Mouse (Mus musculus): Measurements from ENCODE around the gene Cnnm2. TPM values are rescaled to one million over a fixed set of nuclear protein-coding genes. Genes with fewer than 3 reads are reported as not detected.

Gene Cnnm2
- total and polyA plus RNA-seq, 3 experiments, result 4.0 to 10.7 TPM; not detected in 1

DNA sequence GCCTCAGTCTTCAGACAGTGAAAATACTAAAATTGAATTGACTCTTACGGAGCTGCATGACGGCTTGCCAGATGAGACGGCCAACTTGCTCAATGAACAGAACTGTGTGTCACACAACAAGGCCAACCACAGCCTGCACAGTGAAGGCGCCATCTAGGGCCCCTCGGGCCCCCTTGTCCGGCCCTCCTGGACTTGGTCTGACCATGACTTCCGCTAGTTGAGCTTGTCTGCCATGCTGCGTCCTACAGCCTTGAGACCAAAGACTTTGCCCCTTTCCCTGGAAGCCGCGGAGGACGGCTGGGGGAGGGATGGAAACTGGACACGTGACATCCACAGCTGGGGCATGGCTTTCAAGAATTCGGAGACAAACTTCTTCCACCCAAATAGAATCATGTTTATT is 116.5 kb downstream of the Cnnm2 start:
- no peak overlapping the region for H3K4me3 ChIP-seq (ENCODE audit: control insufficient read depth in 1 of 2, insufficient read depth in 1 of 2, low read depth in 2 of 2, low read length in 2 of 2)
- TF ChIP-seq UBTF (IDR thresholded peaks at IDR 0.05; ENCODE audit: borderline replicate concordance, insufficient read depth, low read depth, low read length), result no peak
- TF ChIP-seq GABPA (IDR thresholded peaks at IDR 0.05; ENCODE audit: low read depth, low read length), result no peak
- no peak for TF ChIP-seq POLR2A (IDR thresholded peaks at IDR 0.05; ENCODE audit: control insufficient read depth in 1 of 2, insufficient read depth in 1 of 2, low read depth in 1 of 2, low read length in 2 of 2, poor library complexity in 1 of 2)
- TF ChIP-seq RAD21 (IDR thresholded peaks at IDR 0.05; ENCODE audit: low read depth, low read length), result no peak
- TF ChIP-seq GATA1 (IDR thresholded peaks at IDR 0.05; ENCODE audit: low read depth, low read length), result no peak
- no peak for TF ChIP-seq MAZ (IDR thresholded peaks at IDR 0.05; ENCODE audit: low read depth, low read length)

DNA sequence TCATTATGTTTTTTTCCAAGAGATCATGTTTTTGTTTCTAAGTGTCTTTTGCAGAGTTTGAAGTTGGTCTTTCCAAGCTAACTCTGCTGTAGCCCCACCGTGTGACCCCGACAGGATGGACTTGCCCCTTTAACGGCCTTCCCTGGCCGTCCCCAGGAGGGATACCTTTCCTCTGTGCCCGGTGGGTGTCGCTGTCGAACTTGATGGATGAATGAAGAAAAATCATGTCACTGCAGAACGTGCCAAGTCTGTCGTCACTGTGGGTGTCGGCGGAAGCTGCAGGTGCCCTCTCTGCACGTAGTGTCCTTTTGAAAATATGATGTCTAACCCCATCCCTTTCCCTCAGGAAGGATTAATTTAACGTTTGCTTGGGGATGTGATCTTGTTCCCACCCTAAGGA is 117.0 kb downstream of the Cnnm2 start:
- no peaks in the 10 kb centered on the region for H3K9me3 ChIP-seq (replicated peaks; ENCODE audit: insufficient read depth, low read length)
- H3K27ac ChIP-seq (ENCODE audit: control insufficient read depth, low read depth, low read length), result no peak overlapping the region
- H3K4me3 ChIP-seq (ENCODE audit: control insufficient read depth in 1 of 2, insufficient read depth in 1 of 2, low read depth in 2 of 2, low read length in 2 of 2), result no peak overlapping the region
- H3K4me1 ChIP-seq (ENCODE audit: control insufficient read depth in 1 of 2, insufficient read depth in 2 of 2, low read length in 2 of 2), result no peaks in the 10 kb centered on the region
- H3K9ac ChIP-seq (ENCODE audit: control insufficient read depth, low read depth, low read length, poor library complexity, severe bottlenecking), result no peak overlapping the region
- TF ChIP-seq CTCF (IDR thresholded peaks at IDR 0.05 in 2 of 3, conservative IDR thresholded peaks at IDR 0.05 in 1 of 3; ENCODE audit: control insufficient read depth in 1 of 3, insufficient read depth in 1 of 3, low read depth in 2 of 3, low read length in 3 of 3, poor library complexity in 1 of 3, severe bottlenecking in 1 of 3) (peak in 1 of 3 experiments; percentile 12; a peak in 1 of 6 replicates), TBP (IDR thresholded peaks at IDR 0.05; ENCODE audit: low read depth, low read length) (no peak), SMC3 (IDR thresholded peaks at IDR 0.05; ENCODE audit: low read depth, low read length) (0 out of 2 replicates have a peak, but pooled peaks have one; percentile 25)
- DNase-seq (ENCODE audit: low read depth, low spot score), result no peak
- H3K79me2 ChIP-seq (ENCODE audit: control insufficient read depth, insufficient read depth, low read length, poor library complexity), result no peaks in the 10 kb centered on the region
- no peaks in the 10 kb centered on the region for H3K36me3 ChIP-seq (ENCODE audit: control insufficient read depth in 1 of 2, insufficient read depth in 2 of 2, low read length in 2 of 2)
- H3K27me3 ChIP-seq (ENCODE audit: control insufficient read depth in 1 of 2, insufficient read depth in 2 of 2, low read length in 2 of 2), result no peaks in the 10 kb centered on the region

More for the DNA sequence above, 116.5 kb downstream of the Cnnm2 start:
- no peak overlapping the region for H3K9ac ChIP-seq (ENCODE audit: control insufficient read depth, low read depth, low read length, poor library complexity, severe bottlenecking)
- no peaks in the 10 kb centered on the region for H3K36me3 ChIP-seq (ENCODE audit: control insufficient read depth in 1 of 2, insufficient read depth in 2 of 2, low read length in 2 of 2)
- no peaks in the 10 kb centered on the region for H3K9me3 ChIP-seq (replicated peaks; ENCODE audit: insufficient read depth, low read length)
- DNase-seq (ENCODE audit: low read depth, low spot score), result no peak
- H3K27ac ChIP-seq (ENCODE audit: control insufficient read depth, low read depth, low read length), result no peak overlapping the region
- H3K79me2 ChIP-seq (ENCODE audit: control insufficient read depth, insufficient read depth, low read length, poor library complexity), result no peaks in the 10 kb centered on the region
- no peaks in the 10 kb centered on the region for H3K4me1 ChIP-seq (ENCODE audit: control insufficient read depth in 1 of 2, insufficient read depth in 2 of 2, low read length in 2 of 2)
- H3K27me3 ChIP-seq (ENCODE audit: control insufficient read depth in 1 of 2, insufficient read depth in 2 of 2, low read length in 2 of 2), result no peaks in the 10 kb centered on the region

DNA sequence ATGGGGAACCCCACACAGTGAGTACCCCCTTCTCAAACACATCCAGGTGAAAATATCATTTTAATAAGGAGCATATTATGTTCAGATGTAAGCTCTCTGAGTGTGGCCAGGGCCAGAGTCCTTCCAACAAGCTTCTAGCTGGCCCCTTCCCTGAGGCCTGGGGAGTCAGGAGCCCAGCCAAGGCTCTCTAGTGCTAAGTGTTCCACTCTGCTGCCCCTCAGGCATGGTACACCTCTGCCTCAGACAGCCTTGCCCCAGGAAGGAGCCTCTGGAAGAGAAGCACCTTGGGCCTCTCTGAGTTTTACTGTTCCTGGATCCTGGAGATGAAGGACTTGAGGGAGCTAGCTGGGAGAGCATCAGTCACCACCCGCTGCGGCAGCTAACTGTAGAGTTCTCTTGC is 118.5 kb downstream of the Cnnm2 start:
- no peak overlapping the region for H3K27ac ChIP-seq (ENCODE audit: control insufficient read depth, low read depth, low read length)
- no peak for DNase-seq (ENCODE audit: low read depth, low spot score)
- H3K9me3 ChIP-seq (replicated peaks; ENCODE audit: insufficient read depth, low read length), result no peaks in the 10 kb centered on the region
- H3K4me1 ChIP-seq (ENCODE audit: control insufficient read depth in 1 of 2, insufficient read depth in 2 of 2, low read length in 2 of 2), result no peaks in the 10 kb centered on the region
- no peaks in the 10 kb centered on the region for H3K36me3 ChIP-seq (ENCODE audit: control insufficient read depth in 1 of 2, insufficient read depth in 2 of 2, low read length in 2 of 2)
- no peaks in the 10 kb centered on the region for H3K79me2 ChIP-seq (ENCODE audit: control insufficient read depth, insufficient read depth, low read length, poor library complexity)
- no peak for TF ChIP-seq UBTF (IDR thresholded peaks at IDR 0.05; ENCODE audit: borderline replicate concordance, insufficient read depth, low read depth, low read length)
- TF ChIP-seq POLR2A (IDR thresholded peaks at IDR 0.05; ENCODE audit: control insufficient read depth in 1 of 2, insufficient read depth in 1 of 2, low read depth in 1 of 2, low read length in 2 of 2, poor library complexity in 1 of 2), result 0 out of 4 replicates have a peak, but pooled peaks of 1 of the 2 experiments have one; percentile 0
- no peak overlapping the region for H3K4me3 ChIP-seq (ENCODE audit: control insufficient read depth in 1 of 2, insufficient read depth in 1 of 2, low read depth in 2 of 2, low read length in 2 of 2)
- no peak overlapping the region for H3K9ac ChIP-seq (ENCODE audit: control insufficient read depth, low read depth, low read length, poor library complexity, severe bottlenecking)
- no peaks in the 10 kb centered on the region for H3K27me3 ChIP-seq (ENCODE audit: control insufficient read depth in 1 of 2, insufficient read depth in 2 of 2, low read length in 2 of 2)
